Comparison of ENCODE assay signal across 27 mouse cellular contexts in genomic region chr4:8989614-8990013, GRCm38 (mm10).
DNase-seq lines count a peak whose midpoint lies in the region; ATAC-seq and TF ChIP-seq lines count a peak whose summit lies in the region.
"Had no signal": no experiment of that assay in that cellular context is flagged by ENCODE, and none has a peak within 500 bp of the region (broad histone marks: within the 10 kb centered on the region; RNA-seq: fewer than 3 reads in every experiment).

No protein-coding gene starts in this region.

- no peaks in the 10 kb centered on the region for H3K79me2 ChIP-seq in heart, adult 2 months (replicated peaks; ENCODE audit: control insufficient read depth, insufficient read depth, low read length)

- peak overlapping the region; percentile 3; the same call in 1 of the 2 replicates for H3K27ac ChIP-seq in forebrain, embryonic 12.5 days
- H3K27ac ChIP-seq in forebrain, embryonic 15.5 days (replicated peaks) = no peak overlapping the region
- H3K27ac ChIP-seq in forebrain, embryonic 16.5 days (ENCODE audit: low read length) = no peak overlapping the region
- H3K27ac ChIP-seq in forebrain, embryonic 10.5 days = no peak overlapping the region
- H3K27ac ChIP-seq in heart, embryonic 10.5 days = no peak overlapping the region
- no peak overlapping the region for H3K27ac ChIP-seq in heart, adult 2 months
- no peak overlapping the region for H3K27ac ChIP-seq in midbrain, embryonic 16.5 days (ENCODE audit: low read length)
- H3K27ac ChIP-seq in midbrain, embryonic 14.5 days (replicated peaks; ENCODE audit: low read depth, low read length) = no peak overlapping the region
- H3K27ac ChIP-seq: embryonic facial prominence, embryonic 13.5 days; embryonic facial prominence, embryonic 15.5 days had no signal

- H3K27me3 ChIP-seq in forebrain, embryonic 12.5 days = peaks cover 9% of the 10 kb centered on the region; the same call in 1 of the 2 replicates
- no peaks in the 10 kb centered on the region for H3K27me3 ChIP-seq in forebrain, embryonic 15.5 days
- H3K27me3 ChIP-seq in forebrain, embryonic 16.5 days (replicated peaks; ENCODE audit: control insufficient read depth, insufficient read depth, low read length) = no peaks in the 10 kb centered on the region
- no peaks in the 10 kb centered on the region for H3K27me3 ChIP-seq in forebrain, embryonic 10.5 days (ENCODE audit: poor library complexity, severe bottlenecking)
- no peaks in the 10 kb centered on the region for H3K27me3 ChIP-seq in heart, embryonic 10.5 days (ENCODE audit: insufficient read depth, poor library complexity, severe bottlenecking)
- no peaks in the 10 kb centered on the region for H3K27me3 ChIP-seq in heart, adult 2 months (ENCODE audit: control insufficient read depth, insufficient read depth, low read length)
- no peaks in the 10 kb centered on the region; the same call in 1 of the 2 replicates for H3K27me3 ChIP-seq in midbrain, embryonic 16.5 days (ENCODE audit: control insufficient read depth, insufficient read depth, low read depth, low read length)
- H3K27me3 ChIP-seq in midbrain, embryonic 14.5 days (ENCODE audit: control insufficient read depth, insufficient read depth, low read length) = no peaks in the 10 kb centered on the region
- H3K27me3 ChIP-seq: CH12.LX, Patski had no signal

- no peak for TF ChIP-seq EP300 in heart, adult 2 months (IDR thresholded peaks at IDR 0.05; ENCODE audit: insufficient read depth, low read depth, low read length)

- TF ChIP-seq POLR2A in heart, adult 2 months (IDR thresholded peaks at IDR 0.05; ENCODE audit: insufficient read depth, low read depth, low read length) = no peak

- peaks cover 36% of the 10 kb centered on the region for H3K4me1 ChIP-seq in forebrain, embryonic 12.5 days
- peaks cover 27% of the 10 kb centered on the region for H3K4me1 ChIP-seq in forebrain, embryonic 15.5 days
- peaks cover 20% of the 10 kb centered on the region for H3K4me1 ChIP-seq in forebrain, embryonic 16.5 days (replicated peaks; ENCODE audit: control insufficient read depth, insufficient read depth, low read length)
- H3K4me1 ChIP-seq in forebrain, embryonic 10.5 days = peaks cover 59% of the 10 kb centered on the region
- H3K4me1 ChIP-seq in heart, embryonic 10.5 days = peaks cover 40% of the 10 kb centered on the region
- H3K4me1 ChIP-seq in heart, adult 2 months (ENCODE audit: control insufficient read depth, insufficient read depth, low read length) = no peaks in the 10 kb centered on the region
- H3K4me1 ChIP-seq in midbrain, embryonic 16.5 days (ENCODE audit: control insufficient read depth, insufficient read depth, low read length) = peaks cover 13% of the 10 kb centered on the region; the same call in 1 of the 2 replicates
- peaks cover 13% of the 10 kb centered on the region; the same call in 1 of the 2 replicates for H3K4me1 ChIP-seq in midbrain, embryonic 14.5 days (ENCODE audit: control insufficient read depth, insufficient read depth, low read length)

- H3K9me3 ChIP-seq in forebrain, embryonic 12.5 days = no peaks in the 10 kb centered on the region
- H3K9me3 ChIP-seq in forebrain, embryonic 15.5 days = no peaks in the 10 kb centered on the region
- H3K9me3 ChIP-seq in forebrain, embryonic 16.5 days (ENCODE audit: control insufficient read depth, low read length) = no peaks in the 10 kb centered on the region
- no peaks in the 10 kb centered on the region for H3K9me3 ChIP-seq in forebrain, embryonic 10.5 days
- no peaks in the 10 kb centered on the region for H3K9me3 ChIP-seq in heart, embryonic 10.5 days
- H3K9me3 ChIP-seq in midbrain, embryonic 16.5 days (replicated peaks; ENCODE audit: control insufficient read depth, low read length, poor library complexity, severe bottlenecking) = no peaks in the 10 kb centered on the region
- H3K9me3 ChIP-seq in midbrain, embryonic 14.5 days (ENCODE audit: control insufficient read depth, low read length) = no peaks in the 10 kb centered on the region
- H3K9me3 ChIP-seq: embryonic facial prominence, embryonic 13.5 days; embryonic facial prominence, embryonic 15.5 days; G1E had no signal

- intact Hi-C loops in heart, adult 2 months (cut with DNase I) = no loop called here

- no peak overlapping the region for H3K4me2 ChIP-seq in forebrain, embryonic 12.5 days
- no peak overlapping the region for H3K4me2 ChIP-seq in forebrain, embryonic 15.5 days (replicated peaks)
- no peak overlapping the region for H3K4me2 ChIP-seq in forebrain, embryonic 16.5 days (ENCODE audit: low read length)
- no peak overlapping the region for H3K4me2 ChIP-seq in midbrain, embryonic 16.5 days (ENCODE audit: low read length)
- no peak overlapping the region for H3K4me2 ChIP-seq in midbrain, embryonic 14.5 days (ENCODE audit: low read length)
- H3K4me2 ChIP-seq: embryonic facial prominence, embryonic 13.5 days; embryonic facial prominence, embryonic 15.5 days had no signal

- no peaks in the 10 kb centered on the region for H3K36me3 ChIP-seq in forebrain, embryonic 12.5 days (replicated peaks)
- no peaks in the 10 kb centered on the region for H3K36me3 ChIP-seq in forebrain, embryonic 15.5 days
- H3K36me3 ChIP-seq in forebrain, embryonic 16.5 days (ENCODE audit: control insufficient read depth, insufficient read depth) = no peaks in the 10 kb centered on the region
- no peaks in the 10 kb centered on the region for H3K36me3 ChIP-seq in forebrain, embryonic 10.5 days (replicated peaks)
- H3K36me3 ChIP-seq in heart, embryonic 10.5 days = no peaks in the 10 kb centered on the region
- H3K36me3 ChIP-seq in heart, adult 2 months (ENCODE audit: control insufficient read depth, insufficient read depth, low read length) = no peaks in the 10 kb centered on the region
- no peaks in the 10 kb centered on the region for H3K36me3 ChIP-seq in midbrain, embryonic 16.5 days (ENCODE audit: control insufficient read depth, insufficient read depth, low read length)
- H3K36me3 ChIP-seq in midbrain, embryonic 14.5 days (ENCODE audit: control insufficient read depth, insufficient read depth, low read length) = no peaks in the 10 kb centered on the region
- H3K36me3 ChIP-seq: embryonic facial prominence, embryonic 13.5 days; embryonic facial prominence, embryonic 15.5 days; G1E had no signal

- no peak overlapping the region for H3K4me3 ChIP-seq in forebrain, embryonic 12.5 days (replicated peaks)
- H3K4me3 ChIP-seq in forebrain, embryonic 15.5 days = no peak overlapping the region
- H3K4me3 ChIP-seq in forebrain, embryonic 16.5 days (replicated peaks; ENCODE audit: low read length) = no peak overlapping the region
- no peak overlapping the region for H3K4me3 ChIP-seq in forebrain, embryonic 10.5 days
- no peak overlapping the region for H3K4me3 ChIP-seq in heart, embryonic 10.5 days
- H3K4me3 ChIP-seq in heart, adult 2 months = no peak overlapping the region
- H3K4me3 ChIP-seq in midbrain, embryonic 16.5 days (ENCODE audit: low read depth, low read length) = no peak overlapping the region
- no peak overlapping the region for H3K4me3 ChIP-seq in midbrain, embryonic 14.5 days (replicated peaks; ENCODE audit: low read depth, low read length)
- H3K4me3 ChIP-seq: embryonic facial prominence, embryonic 13.5 days; embryonic facial prominence, embryonic 15.5 days; erythroblast, embryonic 14.5 days had no signal

- no peak for DNase-seq in forebrain, embryonic 10.5 days (ENCODE audit: extremely low spot score, low spot score)
- DNase-seq in heart, embryonic 10.5 days (ENCODE audit: low spot score) = peak; percentile 59
- no peak for DNase-seq in heart, adult 2 months
- DNase-seq in midbrain, embryonic 14.5 days = no peak
- DNase-seq: adrenal gland, adult 8-10 months; adrenal gland, postnatal 14 days; adrenal gland, postnatal 36 days; B cell, adult 2 months; cerebellum, adult 11 months; cerebellum, adult 18-20 months; cerebellum, adult 8-10 months; cerebellum, adult 9-11 months; cerebellum, postnatal 14 days; cerebellum, postnatal 36 days; embryo, embryonic 11 days had no signal

- H3K9ac ChIP-seq in forebrain, embryonic 12.5 days = no peak overlapping the region
- H3K9ac ChIP-seq in forebrain, embryonic 15.5 days (replicated peaks) = no peak overlapping the region
- no peak overlapping the region for H3K9ac ChIP-seq in forebrain, embryonic 16.5 days (replicated peaks; ENCODE audit: low read depth, low read length)
- no peak overlapping the region for H3K9ac ChIP-seq in heart, adult 2 months (ENCODE audit: low read depth, low read length)
- H3K9ac ChIP-seq in midbrain, embryonic 16.5 days (ENCODE audit: low read depth, low read length) = no peak overlapping the region
- H3K9ac ChIP-seq in midbrain, embryonic 14.5 days (replicated peaks; ENCODE audit: low read length) = no peak overlapping the region
- H3K9ac ChIP-seq: embryonic facial prominence, embryonic 13.5 days; embryonic facial prominence, embryonic 15.5 days had no signal

- WGBS in forebrain, embryonic 12.5 days = 31% methylated on average over 6 of the region's 6 CpGs
- 43% methylated on average over 6 of the region's 6 CpGs for WGBS in forebrain, embryonic 15.5 days
- WGBS in forebrain, embryonic 16.5 days = 36% methylated on average over 6 of the region's 6 CpGs
- 67% methylated on average over 6 of the region's 6 CpGs for WGBS in forebrain, embryonic 10.5 days
- 91% methylated on average over 6 of the region's 6 CpGs for WGBS in heart, embryonic 10.5 days
- 95% methylated on average over 6 of the region's 6 CpGs for WGBS in heart, adult 2 months
- WGBS in midbrain, embryonic 16.5 days = 49% methylated on average over 6 of the region's 6 CpGs
- WGBS in midbrain, embryonic 14.5 days = 61% methylated on average over 6 of the region's 6 CpGs

- TF ChIP-seq CTCF in heart, adult 2 months (IDR thresholded peaks at IDR 0.05) = no peak

- 0 out of 2 replicates have a peak, but pooled peaks have one; percentile 36 for ATAC-seq in forebrain, embryonic 12.5 days (ENCODE audit: low FRiP score)
- no peak; the same call in 1 of the 2 replicates for ATAC-seq in forebrain, embryonic 15.5 days (replicated peaks)
- peak; percentile 50; the same call in 1 of the 2 replicates for ATAC-seq in forebrain, embryonic 16.5 days
- ATAC-seq in midbrain, embryonic 16.5 days = peak; percentile 62; the same call in 1 of the 2 replicates
- ATAC-seq in midbrain, embryonic 14.5 days (ENCODE audit: low FRiP score, low TSS enrichment) = no peak
- ATAC-seq: activated CD4-positive, CD25-positive, alpha-beta regulatory T cell, adult 4 months; CD4-positive, CD25-positive, alpha-beta regulatory T cell, adult 4 months; Patski had no signal

Comparison
In these comparisons a context has a peak if more than half of its experiments do, and no peak if none do; other contexts are left out.
1. ATAC-seq: peak in forebrain, embryonic 12.5 days (single experiment), forebrain, embryonic 16.5 days (single experiment) and midbrain, embryonic 16.5 days (single experiment); none in forebrain, embryonic 15.5 days (single experiment) and midbrain, embryonic 14.5 days (single experiment).